Mouse (Mus musculus) hindbrain, embryonic 12.5 days (tissue): ENCODE results near the gene Bach2. TPM values are rescaled to one million over a fixed set of nuclear protein-coding genes. Genes with fewer than 3 reads are reported as not detected.

Experiments used
- ATAC-seq: fragments of 200-750 bp; cut with Nextera tagmentation; 2 replicates; pipeline ENCODE4 v1.8.0; 2017; ENCODE audit warnings: moderate TSS enrichment; ENCODE audit not compliant: low FRiP score
- H3K27ac ChIP-seq: fragments of 300-500 bp; sonication (generic); 2 replicates; pipeline ENCODE4 v1.5.1; 2016; ENCODE audit warnings: mild to moderate bottlenecking
- H3K27me3 ChIP-seq: fragments of 300-500 bp; sonication (generic); 2 replicates; pipeline ENCODE4 v1.6.1; 2016; ENCODE audit warnings: mild to moderate bottlenecking
- H3K36me3 ChIP-seq: fragments of 300-500 bp; sonication (generic); 2 replicates; pipeline ENCODE4 v1.6.1; 2016; ENCODE audit warnings: mild to moderate bottlenecking
- H3K4me1 ChIP-seq: fragments of 300-500 bp; sonication (generic); 2 replicates; pipeline ENCODE4 v1.6.1; 2016
- H3K4me2 ChIP-seq: fragments of 300-500 bp; sonication (generic); replicated peaks from 2 replicates; pipeline ENCODE4 v1.6.1; 2016; ENCODE audit warnings: mild to moderate bottlenecking
- H3K4me3 ChIP-seq: fragments of 300-500 bp; sonication (generic); 2 replicates; pipeline ENCODE4 v1.5.1; 2016; ENCODE audit warnings: mild to moderate bottlenecking
- H3K9ac ChIP-seq: fragments of 300-500 bp; sonication (generic); 2 replicates; pipeline ENCODE4 v1.6.1; 2016; ENCODE audit warnings: mild to moderate bottlenecking, moderate library complexity
- H3K9me3 ChIP-seq: fragments of 300-500 bp; sonication (generic); replicated peaks from 2 replicates; pipeline ENCODE4 v1.6.1; 2016; ENCODE audit warnings: mild to moderate bottlenecking
- WGBS: fragments of 180-500 bp; shearing (Covaris S2); methylation state at CpG from one replicate; pipeline ENCODE4 v1.1.7; 2016; 5-methylcytosine and 5-hydroxymethylcytosine counted together
- polyA plus RNA-seq: library from polyadenylated mRNA; unstranded; fragments of >200 nt; fragmentation: Nextera tagmentation; extraction: Ambion mirVana; gene quantifications from 2 replicates; pipeline ENCODE4 v1.2.1, GENCODE M21; 2016

Bach2 gene
- polyA plus RNA-seq, 1 experiment from 2014 or later, result 27.3 TPM

DNA sequence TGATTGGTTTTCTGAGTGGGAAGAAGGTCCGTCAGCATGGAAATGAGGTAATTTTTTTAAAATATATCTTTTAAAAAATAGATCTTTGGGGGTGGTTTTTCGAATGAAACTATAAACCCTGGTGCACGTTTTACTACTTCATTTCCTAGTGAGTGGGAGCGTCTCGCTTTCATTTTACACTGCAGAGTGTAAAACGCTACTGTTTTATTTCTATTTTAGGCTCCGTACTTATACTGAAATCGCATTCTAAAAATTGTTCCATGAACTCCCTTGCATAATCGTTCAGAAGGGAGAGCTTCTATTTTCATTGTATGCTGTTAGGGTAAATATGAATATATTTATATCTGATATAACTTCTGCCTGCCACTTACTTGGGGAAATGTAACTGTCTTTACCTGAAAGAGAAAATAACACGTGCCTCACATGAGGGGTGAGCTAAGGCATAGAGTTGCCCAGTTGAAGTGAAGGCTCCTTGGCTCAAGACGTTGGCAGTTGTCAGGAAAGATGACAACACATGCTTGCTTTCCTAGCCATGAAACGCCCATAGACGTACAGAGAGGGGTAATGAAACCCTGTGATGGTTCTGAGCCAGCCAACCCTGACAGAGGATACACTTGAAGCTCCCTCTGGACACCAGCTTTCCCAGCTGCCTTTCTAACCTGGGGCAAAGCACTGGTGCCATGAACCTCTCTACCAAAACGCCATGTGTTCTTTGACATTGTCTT, 306.4 kb downstream of the Bach2 start:
- Histone ChIP-seq H3K27ac (no peak overlapping the region), H3K9ac (no peak overlapping the region), H3K9me3 (no peaks in the 10 kb centered on the region), H3K4me1 (no peaks in the 10 kb centered on the region), H3K27me3 (no peaks in the 10 kb centered on the region), H3K4me2 (no peak overlapping the region), H3K36me3 (no peaks in the 10 kb centered on the region), H3K4me3 (no peak overlapping the region)
- ATAC-seq, result 0 out of 2 replicates have a peak, but pooled peaks have one; percentile 43
- 86% methylated on average over 14 of the region's 14 CpGs for WGBS

DNA sequence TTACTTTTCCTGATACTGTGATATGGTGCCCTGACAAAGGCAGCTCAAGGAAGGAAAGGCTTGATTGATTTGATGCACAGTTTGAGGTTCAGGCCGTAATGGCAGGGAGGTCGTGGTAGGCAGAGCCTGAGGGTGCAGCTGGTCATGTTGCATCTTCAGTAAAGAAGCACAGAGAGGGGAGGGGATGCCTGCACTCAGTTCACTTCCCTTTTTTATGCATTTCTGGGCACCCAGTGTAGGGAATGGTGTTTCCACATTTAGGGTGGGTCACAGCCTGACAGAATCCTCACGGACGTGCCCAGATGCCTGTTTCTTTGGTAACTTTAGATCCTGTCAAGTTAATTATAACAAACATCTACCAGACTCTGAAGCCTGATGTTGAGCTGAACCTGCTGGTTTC, 306.9 kb downstream of the Bach2 start:
- no peak overlapping the region for H3K4me2 ChIP-seq
- no peak for ATAC-seq
- 72% methylated on average over 4 of the region's 4 CpGs for WGBS
- no peaks in the 10 kb centered on the region for H3K4me1 ChIP-seq
- no peaks in the 10 kb centered on the region for H3K36me3 ChIP-seq
- H3K9ac ChIP-seq, result no peak overlapping the region
- H3K27ac ChIP-seq, result no peak overlapping the region
- no peak overlapping the region for H3K4me3 ChIP-seq
- no peaks in the 10 kb centered on the region for H3K27me3 ChIP-seq
- no peaks in the 10 kb centered on the region for H3K9me3 ChIP-seq

DNA sequence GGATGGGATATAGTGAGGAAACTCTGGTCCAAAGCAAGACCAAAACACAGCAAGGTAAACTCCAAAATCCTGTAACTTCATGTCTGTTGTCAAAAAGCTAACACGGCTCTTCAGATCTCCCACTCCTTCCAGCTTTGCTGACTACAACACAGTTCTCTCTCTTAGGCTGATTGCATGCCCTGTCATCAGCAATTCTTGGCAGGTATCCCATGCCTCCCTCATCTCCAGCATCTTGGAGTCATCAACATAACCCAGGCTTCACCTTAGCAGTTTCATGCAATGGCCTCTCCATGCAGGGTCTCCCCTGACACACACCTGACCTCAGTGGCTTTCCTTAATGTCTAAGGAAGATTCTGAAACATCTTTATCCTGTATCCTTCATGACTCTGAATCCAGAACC, 310.5 kb downstream of the Bach2 start:
- Histone ChIP-seq H3K36me3 (no peaks in the 10 kb centered on the region), H3K9ac (no peak overlapping the region), H3K27me3 (no peaks in the 10 kb centered on the region), H3K27ac (no peak overlapping the region), H3K4me1 (no peaks in the 10 kb centered on the region), H3K9me3 (no peaks in the 10 kb centered on the region), H3K4me3 (no peak overlapping the region), H3K4me2 (no peak overlapping the region)
- ATAC-seq, result no peak
- 96% methylated on average over 1 of the region's 1 CpGs for WGBS

DNA sequence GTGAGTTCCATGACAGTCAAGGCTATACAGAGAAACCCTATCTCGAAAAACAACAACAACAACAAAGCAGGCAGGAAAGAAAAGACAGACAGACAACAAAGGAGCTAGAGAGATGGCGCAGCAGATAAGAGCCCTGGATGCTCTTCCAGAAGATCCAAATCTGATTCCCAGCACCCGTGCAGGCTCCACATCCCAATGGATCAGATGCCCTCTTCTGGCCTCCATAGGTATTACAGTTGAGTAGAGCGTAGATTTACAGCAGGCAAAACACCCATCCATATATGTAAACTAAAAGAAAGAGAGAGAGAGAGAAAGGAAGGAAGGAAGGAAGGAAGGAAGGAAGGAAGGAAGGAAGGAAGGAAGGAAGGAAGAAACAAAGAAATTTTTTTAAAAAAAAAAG, 312.7 kb downstream of the Bach2 start:
- no peaks in the 10 kb centered on the region for H3K27me3 ChIP-seq
- H3K9me3 ChIP-seq, result no peaks in the 10 kb centered on the region
- H3K9ac ChIP-seq, result no peak overlapping the region
- H3K4me1 ChIP-seq, result no peaks in the 10 kb centered on the region
- no peak for ATAC-seq
- 43% methylated on average over 4 of the region's 4 CpGs for WGBS
- H3K36me3 ChIP-seq, result no peaks in the 10 kb centered on the region
- no peak overlapping the region for H3K4me3 ChIP-seq
- no peak overlapping the region for H3K4me2 ChIP-seq
- no peak overlapping the region for H3K27ac ChIP-seq

DNA sequence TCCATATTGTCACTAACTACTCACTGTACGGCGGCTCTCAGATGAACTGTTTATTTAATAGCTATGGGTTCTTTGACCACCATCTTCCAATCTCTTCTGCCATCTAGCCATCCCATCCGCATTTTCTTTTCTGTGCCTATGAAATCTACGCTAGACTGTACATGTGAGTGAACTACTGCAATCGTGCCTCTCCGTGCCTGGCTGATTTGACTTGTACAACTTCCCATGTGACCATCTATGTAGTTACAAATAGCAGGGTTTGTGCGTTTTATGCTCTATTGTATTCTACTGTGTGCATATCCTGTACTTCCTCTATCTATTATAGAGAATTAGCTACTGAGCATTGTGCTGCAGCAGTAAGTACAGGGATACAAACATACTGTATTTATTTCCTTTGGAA, 316.9 kb downstream of the Bach2 start:
- H3K27ac ChIP-seq, result no peak overlapping the region
- peaks cover 6% of the 10 kb centered on the region for H3K4me1 ChIP-seq
- no peaks in the 10 kb centered on the region for H3K9me3 ChIP-seq
- no peak overlapping the region for H3K9ac ChIP-seq
- H3K36me3 ChIP-seq, result no peaks in the 10 kb centered on the region
- H3K27me3 ChIP-seq, result no peaks in the 10 kb centered on the region
- WGBS, result 92% methylated on average over 7 of the region's 7 CpGs
- no peak overlapping the region for H3K4me3 ChIP-seq
- H3K4me2 ChIP-seq, result no peak overlapping the region
- no peak for ATAC-seq

DNA sequence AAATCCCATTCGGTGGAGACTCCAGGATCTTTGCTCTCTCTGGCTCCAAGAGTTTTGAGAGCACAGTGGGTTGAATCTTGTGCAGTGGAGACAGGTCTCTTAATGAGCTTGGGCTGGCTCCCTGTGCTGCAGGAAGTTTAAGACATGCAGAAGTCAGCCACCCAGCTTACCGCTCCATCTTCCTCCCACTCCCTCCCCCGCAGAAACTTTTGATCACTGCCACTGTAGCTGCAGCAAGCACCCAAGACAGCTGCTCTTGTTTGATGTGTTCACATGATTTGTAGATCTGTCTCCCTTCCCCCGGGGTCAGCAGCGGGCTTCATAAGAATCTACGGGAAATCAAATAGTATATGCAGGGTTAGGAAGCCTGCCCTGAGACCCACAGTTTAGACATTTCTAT, 321.6 kb downstream of the Bach2 start:
- Histone ChIP-seq H3K9me3 (no peaks in the 10 kb centered on the region), H3K4me2 (no peak overlapping the region), H3K27ac (peak overlapping the region; percentile 71), H3K4me1 (peaks cover 22% of the 10 kb centered on the region), H3K9ac (no peak overlapping the region), H3K36me3 (peaks cover 31% of the 10 kb centered on the region), H3K27me3 (no peaks in the 10 kb centered on the region), H3K4me3 (no peak overlapping the region)
- ATAC-seq, result no peak
- 42% methylated on average over 6 of the region's 6 CpGs for WGBS

DNA sequence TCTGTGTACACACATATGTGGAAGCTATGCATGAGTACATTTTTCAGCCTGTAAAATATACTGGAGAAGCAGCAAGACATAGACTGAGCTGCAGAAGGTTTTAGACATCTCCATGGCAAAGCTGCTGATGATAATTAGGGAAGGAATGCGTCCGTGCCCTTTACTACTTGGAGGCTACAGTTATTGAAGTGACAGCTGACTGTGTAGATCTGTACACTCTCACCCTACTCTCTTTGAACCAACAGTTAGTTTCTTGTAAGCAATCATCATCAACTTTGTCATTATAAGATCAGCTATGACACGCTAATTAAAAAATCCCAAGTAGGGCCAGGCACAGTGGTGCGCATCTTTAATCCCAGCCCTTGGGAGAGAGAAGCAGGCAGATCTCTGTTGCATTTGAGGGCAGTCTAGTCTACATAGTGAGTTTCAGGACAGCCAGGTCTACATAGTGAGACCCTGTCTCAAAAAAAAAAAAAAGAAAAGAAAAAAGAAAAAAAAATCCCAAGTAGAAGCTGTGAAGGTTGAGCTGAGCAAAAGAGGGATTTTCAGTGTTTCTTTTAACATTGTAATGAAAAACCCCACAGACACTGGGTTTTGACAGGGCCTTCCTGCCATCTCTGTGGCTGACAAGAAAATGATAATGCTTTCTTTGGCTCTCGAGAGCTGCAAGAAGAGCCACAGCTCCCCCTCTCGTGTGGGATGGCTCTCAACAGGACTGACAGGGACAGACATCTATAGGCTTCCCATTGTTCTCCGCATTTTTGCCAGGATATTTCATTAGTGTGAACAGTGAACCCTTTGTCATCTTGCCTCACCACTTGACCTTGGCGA, 322.3 kb downstream of the Bach2 start:
- H3K9ac ChIP-seq, result no peak overlapping the region
- ATAC-seq, result peak; percentile 55
- H3K4me2 ChIP-seq, result peak overlapping the region; percentile 9

DNA sequence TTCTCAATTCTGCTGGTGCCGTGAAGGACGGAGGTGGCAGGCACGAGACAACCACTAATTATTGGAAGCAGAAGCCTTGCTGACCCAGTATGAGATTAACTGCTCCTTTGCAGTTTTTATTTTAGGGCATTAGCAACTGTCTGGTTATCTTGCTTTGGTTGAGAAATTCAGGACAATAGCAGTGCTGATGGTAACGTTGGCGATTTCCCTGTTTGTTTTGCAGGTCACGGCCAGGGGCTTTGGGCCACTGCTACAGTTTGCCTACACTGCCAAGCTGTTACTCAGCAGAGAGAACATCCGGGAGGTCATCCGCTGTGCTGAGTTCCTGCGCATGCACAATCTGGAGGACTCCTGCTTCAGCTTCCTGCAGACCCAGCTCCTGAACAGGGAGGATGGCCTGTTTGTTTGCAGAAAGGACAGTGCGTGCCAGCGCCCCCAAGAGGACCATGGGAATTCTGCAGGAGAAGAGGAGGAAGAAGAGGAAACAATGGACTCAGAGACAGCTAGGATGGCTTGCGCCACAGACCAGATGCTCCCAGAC, 323.0 kb downstream of the Bach2 start:
- Histone ChIP-seq H3K27me3 (no peaks in the 10 kb centered on the region), H3K36me3 (peaks cover 39% of the 10 kb centered on the region), H3K4me3 (no peak overlapping the region), H3K9ac (no peak overlapping the region), H3K27ac (peak overlapping the region; percentile 85), H3K4me2 (peak overlapping the region; percentile 9), H3K9me3 (0 out of 2 replicates have a peak, but pooled peaks cover 4% of the 10 kb centered on the region), H3K4me1 (peaks cover 22% of the 10 kb centered on the region)
- ATAC-seq, result peak; percentile 66
- 44% methylated on average over 12 of the region's 12 CpGs for WGBS

More for the DNA sequence above, 322.3 kb downstream of the Bach2 start:
- Histone ChIP-seq H3K36me3 (peaks cover 33% of the 10 kb centered on the region), H3K27ac (peak overlapping the region; percentile 85), H3K9me3 (no peaks in the 10 kb centered on the region), H3K27me3 (no peaks in the 10 kb centered on the region), H3K4me1 (peaks cover 22% of the 10 kb centered on the region), H3K4me3 (no peak overlapping the region)
- WGBS, result 43% methylated on average over 8 of the region's 8 CpGs

DNA sequence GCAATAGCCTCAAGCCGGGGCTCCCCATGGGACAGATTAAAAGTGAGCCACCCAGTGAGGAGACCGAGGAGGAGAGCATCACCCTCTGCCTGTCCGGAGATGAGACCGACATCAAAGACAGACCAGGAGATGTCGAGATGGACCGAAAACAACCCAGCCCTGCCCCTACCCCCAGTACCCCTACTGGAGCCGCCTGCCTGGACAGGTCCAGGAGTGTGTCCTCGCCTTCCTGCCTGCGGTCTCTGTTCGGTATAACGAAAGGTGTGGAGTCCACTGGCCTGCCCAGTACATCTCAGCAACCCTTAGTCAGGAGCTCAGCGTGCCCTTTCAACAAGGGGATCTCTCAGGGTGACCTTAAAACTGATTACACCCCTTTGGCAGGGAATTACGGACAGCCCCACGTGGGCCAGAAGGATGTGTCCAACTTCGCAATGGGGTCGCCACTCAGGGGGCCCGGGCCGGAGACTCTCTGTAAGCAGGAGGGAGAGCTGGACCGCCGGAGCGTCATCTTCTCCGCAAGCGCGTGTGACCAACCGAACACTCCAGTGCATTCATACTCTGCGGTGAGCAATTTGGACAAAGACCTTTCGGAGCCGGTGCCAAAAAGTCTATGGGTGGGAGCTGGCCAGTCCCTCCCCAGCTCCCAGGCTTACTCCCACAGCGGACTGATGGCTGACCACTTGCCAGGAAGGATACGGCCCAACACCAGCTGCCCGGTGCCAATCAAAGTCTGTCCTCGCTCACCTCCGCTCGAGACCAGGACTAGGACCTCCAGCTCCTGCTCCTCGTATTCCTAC, 323.9 kb downstream of the Bach2 start:
- 0 out of 2 replicates have a peak, but pooled peaks cover 4% of the 10 kb centered on the region for H3K9me3 ChIP-seq
- no peak; the same call in 1 of the 2 replicates for ATAC-seq
- H3K4me1 ChIP-seq, result peaks cover 22% of the 10 kb centered on the region
- no peak overlapping the region for H3K4me2 ChIP-seq
- peaks cover 40% of the 10 kb centered on the region for H3K36me3 ChIP-seq
- peak overlapping the region; percentile 85; the same call in 1 of the 2 replicates for H3K27ac ChIP-seq
- WGBS, result 96% methylated on average over 35 of the region's 35 CpGs
- no peaks in the 10 kb centered on the region for H3K27me3 ChIP-seq
- H3K4me3 ChIP-seq, result no peak overlapping the region
- no peak overlapping the region for H3K9ac ChIP-seq

DNA sequence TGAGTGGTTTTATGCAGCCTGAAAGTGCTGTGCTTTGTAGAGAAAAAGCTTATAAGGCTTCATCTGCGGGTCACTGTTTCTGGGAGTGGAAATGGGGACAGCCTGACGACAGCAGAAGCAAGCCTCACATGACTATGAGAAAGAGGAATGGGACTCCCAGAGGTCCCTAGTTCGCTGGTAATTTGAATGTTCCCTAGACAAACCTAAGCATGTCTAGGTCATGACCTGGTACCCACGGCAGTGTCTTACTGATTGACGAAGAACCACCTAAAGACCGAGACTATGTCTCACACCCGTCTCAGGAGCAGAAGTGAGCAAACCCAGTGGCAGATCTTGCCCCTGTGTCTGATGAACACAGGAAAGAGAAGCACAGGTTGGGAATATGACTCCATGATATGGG, 325.8 kb downstream of the Bach2 start:
- no peaks in the 10 kb centered on the region for H3K27me3 ChIP-seq
- H3K36me3 ChIP-seq, result peaks cover 40% of the 10 kb centered on the region
- no peak overlapping the region for H3K4me3 ChIP-seq
- peaks cover 29% of the 10 kb centered on the region for H3K4me1 ChIP-seq
- 0 out of 2 replicates have a peak, but pooled peaks cover 4% of the 10 kb centered on the region for H3K9me3 ChIP-seq
- no peak overlapping the region for H3K27ac ChIP-seq
- ATAC-seq, result no peak
- 83% methylated on average over 7 of the region's 7 CpGs for whole genome bisulfite sequencing
- H3K4me2 ChIP-seq, result no peak overlapping the region
- no peak overlapping the region for H3K9ac ChIP-seq

DNA sequence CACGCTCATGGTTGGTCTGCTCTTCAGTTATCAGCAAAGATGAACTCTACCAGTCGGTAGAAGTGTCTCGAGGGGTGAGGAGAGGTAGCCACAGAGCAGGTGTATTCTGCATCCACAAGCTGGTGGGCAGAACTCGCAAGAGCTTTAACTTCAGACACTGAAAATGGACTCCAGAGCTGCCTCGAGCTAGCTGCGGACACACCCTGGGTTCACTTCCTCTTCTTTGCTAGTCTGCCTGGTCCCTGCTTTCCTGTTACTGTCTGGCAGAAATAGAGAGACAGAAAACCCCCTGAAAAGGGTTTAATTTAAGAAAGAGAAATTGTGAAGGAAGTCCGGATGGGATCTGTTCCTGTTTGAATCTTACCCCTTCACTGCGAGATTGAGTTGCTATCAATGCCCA, 326.3 kb downstream of the Bach2 start:
- ATAC-seq, result no peak
- 90% methylated on average over 8 of the region's 8 CpGs for WGBS

More for the DNA sequence above, 326.3 kb downstream of the Bach2 start:
- Histone ChIP-seq H3K27me3 (no peaks in the 10 kb centered on the region), H3K9me3 (0 out of 2 replicates have a peak, but pooled peaks cover 4% of the 10 kb centered on the region), H3K36me3 (peaks cover 40% of the 10 kb centered on the region), H3K4me3 (no peak overlapping the region), H3K4me2 (no peak overlapping the region), H3K27ac (no peak overlapping the region), H3K4me1 (peaks cover 34% of the 10 kb centered on the region), H3K9ac (no peak overlapping the region)
